Mouse (Mus musculus): Measurements from ENCODE around the gene Col13a1.

DNA sequence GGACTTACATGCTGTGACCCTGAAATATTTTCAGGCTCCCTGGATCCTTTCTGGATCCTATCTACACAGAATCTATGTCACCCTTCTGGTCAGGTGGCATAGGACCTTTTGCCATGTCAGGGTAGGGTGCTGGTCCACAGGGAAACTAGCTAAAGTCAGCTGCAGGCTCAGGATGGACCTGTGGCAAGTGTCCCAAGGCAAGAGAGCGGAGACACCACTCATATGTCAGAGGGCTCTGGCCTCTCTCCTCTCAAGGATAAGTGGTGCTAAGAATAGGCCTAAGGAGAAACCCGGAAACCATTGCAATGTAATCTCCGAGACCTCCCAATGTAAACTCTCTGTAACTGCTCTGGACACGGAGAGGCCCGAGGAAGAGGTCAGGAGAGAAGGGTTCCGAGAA lies 80.8 kb downstream of the Col13a1 start:
- no peak for TF ChIP-seq POLR2A (IDR thresholded peaks at IDR 0.05; ENCODE audit: extremely low read depth, insufficient read depth, low read length)
- no peak for TF ChIP-seq CTCF (IDR thresholded peaks at IDR 0.05; ENCODE audit: extremely low read depth, insufficient read depth, low read length)

Data from cortical plate, adult 2 months (tissue).